Mouse (Mus musculus) gastrocnemius, postnatal 4 days (tissue): ENCODE data around the gene Rasgrp3. TPM values are rescaled to one million over a fixed set of nuclear protein-coding genes. Genes with fewer than 3 reads are reported as not detected.
A peak's percentile ranks its signal among the peaks of the same experiment; 100 is the strongest.
"Not testable (repeated sequence)": the region's sequence is repeated elsewhere in the genome, so short reads cannot be mapped to it uniquely, and the experiment has no call there.

Source experiments
- DNase-seq, 2 experiments: peaks; one replicate each; pipeline ENCODE4 v3.0.0; 2021 to 2022; ENCODE audit warnings: low spot score in 2 of 2, mixed read lengths in 2 of 2
- long read RNA-seq, 2 experiments: library from polyadenylated mRNA; stranded (forward); transcript quantifications; one replicate each; pipeline ENCODE4 v2.0.0; 2021
- total RNA-seq, 2 experiments: library from RNA; stranded (reverse); gene quantifications; 2 replicates each; pipeline ENCODE4 v1.2.3; 2021

The Rasgrp3 gene
- total RNA-seq = 10 to 100 TPM; 35.3 to 38.4 TPM
- long read RNA-seq, experiment 1, full-length matches to known transcripts = 5 of 18 reads
- long read RNA-seq, experiment 1, partial matches to known transcripts = 5 of 18 reads
- long read RNA-seq, experiment 1, other reads (novel, unspliced or antisense) = 8 of 18 reads
- long read RNA-seq, experiment 2, full-length matches to known transcripts = 2 of 15 reads
- long read RNA-seq, experiment 2, partial matches to known transcripts = 3 of 15 reads
- long read RNA-seq, experiment 2, other reads (novel, unspliced or antisense) = 10 of 15 reads

- DNase-seq = no peak
Measured at GRCm38 (mm10) chr17:75435599-75435998, at the start of gene Rasgrp3. Gene Rasgrp3, plus strand, starts transcription at chr17:75435896.

- no peak for DNase-seq
Measured at GRCm38 (mm10) chr17:75388402-75388801, 47.3 kb upstream of the Rasgrp3 start.

GRCm38 (mm10) chr17:75390142-75390541 is 45.6 kb upstream of the Rasgrp3 start:
- no peak for DNase-seq

- peak in 1 of 2 experiments; percentile 3 for DNase-seq
Measured at GRCm38 (mm10) chr17:75391429-75392192, 44.1 kb upstream of the Rasgrp3 start.

GRCm38 (mm10) chr17:75406405-75406804 is 29.3 kb upstream of the Rasgrp3 start:
- no peak for DNase-seq

GRCm38 (mm10) chr17:75416861-75417260 is 18.8 kb upstream of the Rasgrp3 start:
- no peak for DNase-seq

- DNase-seq = no peak
Measured at GRCm38 (mm10) chr17:75434152-75434551, 1.5 kb upstream of the Rasgrp3 start.

- DNase-seq = no peak
Measured at GRCm38 (mm10) chr17:75434871-75435270, 825 bp upstream of the Rasgrp3 start.

GRCm38 (mm10) chr17:75436095-75436494 is 399 bp downstream of the Rasgrp3 start:
- no peak for DNase-seq

GRCm38 (mm10) chr17:75436819-75437218 is 1.1 kb downstream of the Rasgrp3 start:
- no peak for DNase-seq

- DNase-seq = no peak
Measured at GRCm38 (mm10) chr17:75437239-75437750, 1.6 kb downstream of the Rasgrp3 start.

GRCm38 (mm10) chr17:75438162-75438561 is 2.5 kb downstream of the Rasgrp3 start:
- DNase-seq = no peak

- DNase-seq = no peak
Measured at GRCm38 (mm10) chr17:75439062-75439461, 3.4 kb downstream of the Rasgrp3 start.

- DNase-seq = no peak
Measured at GRCm38 (mm10) chr17:75440619-75441018, 4.9 kb downstream of the Rasgrp3 start.

- no peak for DNase-seq
Measured at GRCm38 (mm10) chr17:75441260-75441830, 5.6 kb downstream of the Rasgrp3 start.

GRCm38 (mm10) chr17:75442352-75442751 is 6.7 kb downstream of the Rasgrp3 start:
- no peak for DNase-seq

- no peak for DNase-seq
Measured at GRCm38 (mm10) chr17:75443064-75443621, 7.4 kb downstream of the Rasgrp3 start.

- DNase-seq = no peak
Measured at GRCm38 (mm10) chr17:75448257-75448656, 12.6 kb downstream of the Rasgrp3 start.

- DNase-seq = no peak
Measured at GRCm38 (mm10) chr17:75449022-75449421, 13.3 kb downstream of the Rasgrp3 start.

- no peak for DNase-seq
Measured at GRCm38 (mm10) chr17:75452313-75452712, 16.6 kb downstream of the Rasgrp3 start.

- no peak for DNase-seq
Measured at GRCm38 (mm10) chr17:75453639-75454038, 17.9 kb downstream of the Rasgrp3 start.

- not testable (repeated sequence) for DNase-seq
Measured at GRCm38 (mm10) chr17:75456096-75456495, 20.4 kb downstream of the Rasgrp3 start.
